Mouse (Mus musculus) left cerebral cortex, postnatal 4 days (tissue): ENCODE data around the gene Trim45. TPM values are rescaled to one million over a fixed set of nuclear protein-coding genes. Genes with fewer than 3 reads are reported as not detected.

Experiments used
- DNase-seq: peaks from one replicate; pipeline ENCODE4 v3.0.0-alpha.2; 2022
- intact Hi-C: fragments of 180-260 bp; cut with DNase I; formaldehyde crosslinking; loops from one replicate; pipeline ENCODE4 v1.15.1; 2025
- total RNA-seq, 2 experiments: library from RNA; stranded (reverse); gene quantifications; 2 replicates each; pipeline ENCODE4 v1.2.3; 2021

Gene Trim45
- total RNA-seq, 2 experiments from 2014 or later, result 8.4 to 9.7 TPM

DNA sequence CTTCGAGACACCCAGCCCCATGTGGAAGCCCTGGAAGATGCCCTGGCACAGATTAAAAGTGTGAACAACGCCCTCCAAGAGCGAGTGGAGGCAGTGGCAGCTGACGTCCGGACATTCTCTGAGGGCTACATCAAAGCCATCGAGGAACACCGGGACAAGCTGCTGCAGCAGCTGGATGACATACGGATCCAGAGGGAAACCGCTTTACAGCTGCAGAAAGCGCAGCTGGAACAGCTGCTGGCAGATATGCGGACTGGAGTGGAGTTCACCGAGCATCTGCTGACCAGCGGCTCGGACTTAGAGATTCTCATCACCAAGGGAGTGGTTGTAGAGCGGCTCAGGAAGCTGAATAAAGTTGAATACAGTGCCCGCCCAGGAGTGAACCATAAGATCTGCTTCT is 3.2 kb downstream of the Trim45 start:
- no peak for DNase-seq
- intact Hi-C loops, result no loop called here

DNA sequence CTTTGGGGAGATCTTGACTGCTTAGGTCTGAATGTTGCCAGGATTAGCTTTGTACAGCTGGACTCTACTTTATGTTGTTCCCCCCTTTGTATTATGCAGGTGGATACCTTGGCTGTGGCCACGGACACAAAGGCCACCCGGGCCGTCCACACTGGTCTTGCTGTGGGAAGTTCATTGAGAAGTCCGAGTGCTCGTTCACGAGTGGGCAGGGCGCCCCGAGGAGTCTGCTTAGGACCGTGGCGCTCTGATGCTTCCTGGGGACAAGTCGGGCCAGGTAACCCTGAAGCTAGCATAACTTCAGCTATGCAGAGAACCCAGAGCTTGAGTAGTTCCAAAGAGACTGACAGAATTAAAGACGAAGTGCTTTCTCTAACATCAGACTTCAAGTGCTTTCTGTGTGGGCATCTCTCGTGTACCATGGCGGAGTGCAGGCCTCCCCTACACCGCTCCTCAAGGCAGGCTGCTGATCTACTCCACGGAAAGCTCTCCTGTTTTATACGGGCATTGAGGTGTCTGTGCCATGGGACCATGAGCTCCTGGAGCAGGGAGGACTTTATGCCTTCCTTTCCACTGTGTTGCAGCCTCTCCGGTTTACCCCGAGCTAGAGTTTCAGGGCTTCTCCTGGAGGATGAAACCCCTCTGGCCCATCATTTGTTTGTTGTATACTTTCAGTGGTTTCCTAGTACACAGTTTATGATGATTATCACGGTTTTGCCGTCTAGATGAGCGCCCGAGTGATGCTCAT is 9.5 kb downstream of the Trim45 start:
- DNase-seq, result no peak
- intact Hi-C loops, result no loop called here

DNA sequence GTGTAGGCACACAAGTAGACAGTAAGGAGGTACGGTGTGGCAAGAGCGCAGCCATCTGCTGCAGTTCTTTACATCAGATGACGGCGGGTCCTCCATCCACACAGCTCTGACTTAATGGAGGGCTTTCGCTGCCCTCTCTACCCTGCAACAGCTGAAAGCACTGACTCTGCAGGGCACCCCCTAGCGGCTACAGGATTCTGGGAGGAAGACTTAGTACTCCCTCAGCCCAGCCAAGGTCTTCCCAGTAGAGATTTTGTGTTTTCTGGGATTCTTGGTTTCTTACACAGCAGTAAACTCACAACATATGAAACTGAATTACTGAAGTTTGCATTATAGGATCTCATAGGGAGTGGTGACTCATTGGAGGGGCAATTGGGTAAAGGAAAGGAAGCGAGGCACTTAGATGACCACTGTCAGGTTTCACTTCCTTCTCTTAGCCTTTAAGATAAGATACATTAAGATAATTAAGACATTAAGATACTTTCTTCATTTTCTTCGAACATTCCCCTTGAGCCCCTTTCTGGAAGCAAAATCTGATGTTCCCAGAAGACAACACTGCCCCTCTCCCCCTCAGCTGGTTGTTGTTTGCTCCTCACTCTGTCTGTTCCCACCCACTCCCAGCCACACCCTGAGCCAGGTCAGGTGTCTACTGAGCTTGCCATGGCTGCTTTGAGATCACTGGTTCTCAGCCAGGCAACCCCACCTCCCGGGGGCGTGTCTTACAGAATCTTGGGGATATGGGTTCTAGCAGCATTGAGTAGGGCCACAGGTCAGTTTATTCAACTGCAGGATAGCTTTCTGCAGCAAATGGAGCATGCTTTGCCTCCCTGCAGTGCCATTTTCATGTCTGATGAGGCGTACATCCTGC is 10.3 kb downstream of the Trim45 start:
- intact Hi-C loops, result no loop called here
- peak; percentile 26 for DNase-seq

DNA sequence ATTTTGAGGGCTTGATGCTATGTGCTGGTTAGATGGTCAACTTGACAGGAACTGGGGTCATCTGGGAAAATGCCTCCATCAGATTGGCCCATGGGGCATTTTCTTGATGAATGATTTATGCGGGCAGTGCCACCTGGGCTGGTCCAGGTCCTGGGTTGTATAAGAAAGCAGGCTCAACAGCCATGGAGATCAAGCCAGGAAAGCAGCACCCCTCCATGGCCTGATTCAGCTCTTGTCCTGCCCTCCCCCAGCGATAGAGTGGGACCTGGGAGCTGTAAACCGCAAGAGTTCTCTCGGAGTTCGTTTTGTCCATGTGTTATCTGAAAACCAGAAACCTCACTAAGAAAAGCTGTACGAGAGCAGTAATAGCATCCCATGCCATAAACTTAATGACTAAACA is 13.5 kb downstream of the Trim45 start:
- intact Hi-C loops, result no loop called here
- no peak for DNase-seq

GRCm38 (mm10) chr3:100936201-100936600 is 14.2 kb downstream of the Trim45 start:
- intact Hi-C loops, result no loop called here

DNA sequence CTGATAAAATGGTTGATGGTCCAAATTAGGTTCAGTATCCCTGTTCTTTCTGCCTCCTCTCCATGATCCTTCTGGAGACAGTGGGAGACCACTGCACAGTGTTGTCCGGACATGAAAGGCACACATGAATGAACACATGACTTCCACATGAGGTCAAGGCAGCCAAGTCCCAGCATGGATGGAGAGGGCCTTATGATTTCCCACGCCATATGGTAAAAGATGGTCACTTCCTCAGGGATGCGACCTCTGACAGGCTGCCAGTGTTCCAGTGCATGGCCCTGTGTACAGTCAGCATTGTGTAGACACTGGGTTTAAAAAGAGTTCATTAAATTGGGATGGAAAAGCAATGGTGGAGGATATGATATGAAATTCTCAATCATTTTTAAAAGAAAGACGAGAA is 16.2 kb downstream of the Trim45 start:
- DNase-seq, result no peak
- intact Hi-C loops, result no loop called here

More at GRCm38 (mm10) chr3:100936201-100936600, 14.2 kb downstream of the Trim45 start:
- no peak for DNase-seq

GRCm38 (mm10) chr3:100940496-100941037 is 18.6 kb downstream of the Trim45 start:
- intact Hi-C loops, result no loop called here

GRCm38 (mm10) chr3:100947286-100947685 is 25.3 kb downstream of the Trim45 start:
- no peak for DNase-seq
- intact Hi-C loops, result no loop called here

More at GRCm38 (mm10) chr3:100940496-100941037, 18.6 kb downstream of the Trim45 start:
- no peak for DNase-seq

- DNase-seq, result no peak
- intact Hi-C loops, result loop anchor here (10.0 kb wide), 1 partner anchor 187 kb away; no protein-coding TSS in a partner anchor
Observed at GRCm38 (mm10) chr3:100951531-100951930, 29.5 kb downstream of the Trim45 start.

GRCm38 (mm10) chr3:100954616-100955015 is 32.6 kb downstream of the Trim45 start:
- intact Hi-C loops, result loop anchor here (10.0 kb wide), 1 partner anchor 190 kb away; no protein-coding TSS in a partner anchor
- DNase-seq, result no peak

DNA sequence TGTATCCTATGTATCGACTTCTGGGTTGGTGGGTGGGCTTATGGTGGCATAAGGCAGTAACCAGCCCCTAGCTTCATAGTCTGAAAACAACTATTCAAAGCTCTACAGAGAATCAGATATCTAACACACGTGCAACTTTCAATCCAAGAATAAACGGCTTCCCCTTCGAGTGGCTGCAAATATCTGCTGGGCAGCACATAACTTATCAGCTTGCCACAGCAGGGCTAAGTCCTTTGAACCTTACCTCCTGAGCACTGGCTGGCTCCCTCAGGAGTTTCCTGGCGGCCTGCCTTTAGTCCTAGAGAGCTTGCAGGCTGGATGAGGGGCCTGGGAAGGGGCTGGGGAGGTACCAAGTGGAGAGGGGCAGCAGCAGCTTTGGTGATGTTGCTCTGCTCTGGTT is 39.0 kb downstream of the Trim45 start:
- intact Hi-C loops, result loop anchor here (10.0 kb wide), 1 partner anchor 844 kb away; no protein-coding TSS in a partner anchor

DNA sequence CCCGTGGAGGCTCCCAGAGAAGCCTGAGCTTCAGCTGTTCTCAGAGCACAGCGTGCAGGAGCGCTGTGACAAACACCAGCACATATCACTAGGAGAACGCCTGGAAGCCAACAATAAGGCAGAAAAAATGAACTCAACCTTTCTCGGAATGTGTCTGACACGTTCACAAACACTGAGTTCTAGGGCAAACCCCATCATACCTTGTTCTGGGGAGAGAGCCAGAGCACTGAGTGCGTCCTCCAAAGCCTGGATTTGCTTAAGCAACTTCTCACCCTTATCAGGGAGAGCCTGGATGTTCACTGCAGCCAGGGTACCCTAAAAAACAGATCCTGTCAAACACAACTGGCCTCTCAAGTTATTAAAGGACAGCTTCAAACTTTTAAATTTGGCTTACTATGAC is 39.5 kb downstream of the Trim45 start:
- intact Hi-C loops, result loop anchor here (10.0 kb wide), 1 partner anchor 843 kb away; no protein-coding TSS in a partner anchor
- DNase-seq, result no peak

More for the DNA sequence above, 39.0 kb downstream of the Trim45 start:
- DNase-seq, result no peak

DNA sequence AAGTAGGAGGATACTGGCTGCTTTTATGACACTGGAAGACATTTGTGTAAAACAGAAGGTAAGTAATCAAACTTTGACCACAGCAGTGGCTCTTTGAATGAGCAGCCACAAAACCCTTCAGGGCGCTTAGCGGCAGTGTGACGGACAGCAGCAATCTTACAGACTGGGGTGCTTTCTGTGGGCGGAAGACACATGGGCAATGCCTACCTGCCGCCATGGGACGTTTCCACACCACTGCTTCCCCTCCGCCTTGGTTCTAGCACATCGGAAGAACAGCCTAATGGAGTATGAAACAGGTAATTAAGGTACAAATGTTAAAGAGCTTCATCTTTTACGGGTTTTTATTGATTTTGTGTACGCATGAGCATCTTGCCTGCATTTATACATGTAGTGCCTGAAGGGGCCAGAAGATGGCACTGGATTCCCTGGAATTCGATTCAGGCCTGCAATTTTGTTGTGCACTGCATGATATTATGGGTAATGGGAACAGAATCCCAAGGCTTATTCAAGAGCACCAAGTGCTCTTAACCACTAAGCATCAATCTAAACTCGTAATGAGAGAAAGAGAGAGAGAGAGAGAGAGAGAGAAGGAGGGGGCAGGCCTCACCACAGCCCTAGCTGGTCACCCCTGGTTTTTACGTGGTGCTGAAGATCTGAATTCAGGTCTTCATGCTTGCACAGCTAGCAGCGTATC is 42.0 kb downstream of the Trim45 start:
- intact Hi-C loops, result loop anchor here (10.0 kb wide), 1 partner anchor 841 kb away; no protein-coding TSS in a partner anchor
- peak; percentile 50 for DNase-seq

- intact Hi-C loops, result loop anchor here (10.0 kb wide), 1 partner anchor 835 kb away; no protein-coding TSS in a partner anchor
- peak; percentile 93 for DNase-seq
Observed at GRCm38 (mm10) chr3:100969176-100969917, 47.3 kb downstream of the Trim45 start, which contains the start of gene Ttf2. Ttf2 (minus strand) TSS chr3:100969663.

DNA sequence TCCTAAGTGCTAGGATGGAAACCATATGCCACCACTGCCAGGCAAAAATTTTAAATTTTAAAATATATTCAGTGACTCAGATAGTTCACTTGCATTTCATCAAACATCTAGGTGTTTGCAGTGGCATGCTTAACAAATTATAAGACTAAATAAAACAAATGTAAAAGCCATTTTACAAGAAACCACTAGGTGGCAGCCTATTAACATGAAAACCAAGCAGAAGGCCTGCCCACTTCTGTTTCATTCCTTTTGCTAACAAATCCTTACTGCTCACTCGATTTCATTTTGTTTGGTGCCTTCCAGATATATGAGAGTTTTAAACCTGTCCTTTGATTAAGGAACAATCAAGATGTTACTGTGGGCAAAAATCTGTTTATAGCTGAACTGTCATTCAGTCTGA is 51.9 kb downstream of the Trim45 start:
- intact Hi-C loops, result loop anchor here (1.0 to 5.0 kb wide), 2 partner anchors 321 to 488 kb away; no protein-coding TSS in a partner anchor
- DNase-seq, result no peak

DNA sequence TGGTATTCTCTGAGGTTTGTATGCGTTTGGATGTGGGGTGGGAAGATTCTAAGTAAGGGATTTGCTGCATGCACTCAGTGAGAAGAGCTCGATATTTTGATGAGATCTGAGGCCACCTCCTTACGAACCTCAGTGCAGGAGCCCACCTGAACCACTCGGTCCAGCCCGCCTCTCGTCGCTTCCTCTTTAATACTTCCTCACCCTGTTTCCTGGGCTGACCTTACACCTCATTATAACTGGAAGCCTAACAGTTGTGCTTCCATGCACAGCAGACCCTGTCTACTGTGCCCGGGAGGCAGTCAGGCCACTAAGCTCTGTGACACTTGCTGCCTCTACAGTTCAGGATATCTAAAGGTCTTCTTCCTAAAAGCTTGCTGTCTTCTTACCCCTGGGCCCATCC is 57.3 kb downstream of the Trim45 start:
- no peak for DNase-seq
- intact Hi-C loops, result no loop called here
